Mouse (Mus musculus): Measurements from ENCODE around the gene Pipox.

Pipox gene

DNA sequence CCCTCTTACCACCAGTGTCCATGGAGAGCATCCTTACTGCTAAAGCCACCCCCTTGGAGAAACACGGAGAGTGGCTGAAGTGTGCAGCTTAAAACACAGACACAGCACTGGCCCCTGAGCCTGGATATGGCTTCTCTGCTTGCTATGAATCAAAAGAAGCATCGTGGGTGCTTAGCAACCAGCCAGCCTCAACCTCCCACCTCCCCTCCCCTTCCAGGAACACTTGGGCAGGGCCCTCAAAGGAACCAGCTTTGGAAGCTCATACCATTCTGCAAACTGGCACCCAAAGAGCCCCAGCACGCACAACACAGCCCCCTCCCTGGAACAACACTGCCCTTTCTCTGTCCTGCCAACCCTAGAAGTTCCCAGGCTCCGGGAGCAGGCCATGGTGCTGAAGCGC lies 15.5 kb upstream of the Pipox start:
- no peak for DNase-seq (ENCODE audit: inconsistent age in 2 of 2, low spot score in 1 of 2)

DNA sequence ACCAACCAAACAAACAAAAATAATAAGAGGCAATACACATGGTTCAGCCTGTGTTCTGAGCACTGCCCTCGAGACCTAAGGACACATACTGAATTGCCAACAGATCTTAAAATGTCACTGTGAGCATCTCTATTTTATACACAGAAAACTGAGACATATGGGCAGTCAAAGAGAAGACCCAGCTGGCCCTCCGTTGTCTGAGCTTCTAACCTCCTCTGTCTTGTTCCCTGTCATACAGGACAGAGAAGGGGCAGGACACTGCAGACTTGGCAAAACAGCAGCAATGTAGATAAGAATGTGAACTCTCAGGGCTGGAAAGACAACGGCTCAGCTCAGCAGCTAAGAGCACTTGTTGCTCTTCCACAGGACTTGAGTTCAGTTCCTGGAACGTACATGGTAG lies 14.6 kb upstream of the Pipox start:
- no peak for DNase-seq (ENCODE audit: inconsistent age in 2 of 2, low spot score in 1 of 2)

DNA sequence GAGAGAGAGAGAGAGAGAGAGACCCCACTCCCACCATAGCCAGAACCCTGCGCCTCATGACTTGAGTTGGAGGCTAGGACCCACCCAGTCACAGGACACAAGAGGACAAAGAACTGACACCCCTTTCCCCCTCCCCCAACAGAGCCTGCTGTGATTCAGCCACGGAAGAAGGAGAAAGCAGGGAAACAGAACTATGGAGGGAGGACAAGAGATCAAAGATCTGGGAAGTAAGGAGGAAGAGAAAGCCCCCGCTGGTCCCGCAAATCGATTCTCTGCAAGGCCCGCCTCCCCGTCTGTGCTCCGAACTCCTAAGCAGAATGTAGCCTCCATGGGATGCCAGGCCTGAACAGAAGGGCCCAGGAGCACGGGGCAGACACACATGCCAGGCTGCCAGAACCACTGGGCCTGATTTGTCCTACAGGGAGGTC lies 12.9 kb upstream of the Pipox start:
- DNase-seq (ENCODE audit: inconsistent age in 2 of 2, low spot score in 1 of 2): no peak

DNA sequence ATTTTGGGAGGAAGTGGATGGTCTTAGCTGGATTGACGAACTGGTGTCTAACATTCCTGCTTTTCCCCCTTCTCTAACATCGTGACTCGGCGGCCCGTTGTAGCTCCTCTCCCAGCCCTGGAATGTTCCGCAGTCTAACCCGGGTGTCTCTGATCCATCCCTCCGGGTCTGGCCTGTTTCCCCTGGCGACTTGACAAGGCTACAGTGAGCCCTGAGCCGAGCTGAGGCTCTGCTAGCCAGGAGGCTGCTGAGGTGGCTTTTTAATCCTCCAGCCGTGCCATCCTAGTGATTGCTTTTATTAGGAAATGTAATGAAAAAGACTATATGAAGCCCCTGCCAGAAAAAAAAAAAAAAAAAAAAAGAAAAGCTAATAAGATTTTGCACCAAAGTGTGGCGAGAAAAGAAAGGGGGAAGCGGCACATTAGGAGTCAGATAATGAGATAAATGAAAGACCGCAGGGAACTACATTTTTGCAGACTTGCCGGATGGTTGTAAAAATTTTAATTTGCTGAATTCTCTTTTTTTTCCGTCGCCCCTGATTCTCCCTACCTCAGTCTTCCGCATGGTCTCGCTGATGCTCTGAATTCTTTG lies 12.3 kb upstream of the Pipox start:
- no peak for DNase-seq (ENCODE audit: inconsistent age in 2 of 2, low spot score in 1 of 2)

DNA sequence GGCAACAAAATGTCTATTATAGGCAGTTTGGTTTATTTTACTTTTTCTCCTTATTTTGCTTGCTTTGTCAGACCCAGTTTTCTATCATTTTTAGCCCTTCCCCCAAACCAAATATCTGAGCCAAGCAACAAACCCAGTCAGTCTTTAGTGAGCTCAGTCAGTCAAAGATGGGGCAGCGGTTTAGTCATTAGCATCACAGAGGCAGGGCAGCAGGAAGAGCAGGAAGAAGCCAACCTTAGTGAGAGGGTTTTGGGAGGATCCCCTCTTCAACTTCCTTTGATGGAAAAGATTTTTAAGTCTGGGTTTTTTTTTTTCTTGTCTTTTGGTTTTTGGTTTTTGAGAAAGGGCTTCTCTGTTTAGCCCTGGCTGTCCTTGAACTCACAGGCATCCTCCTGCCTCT lies 10.8 kb upstream of the Pipox start:
- DNase-seq (ENCODE audit: inconsistent age in 2 of 2, low spot score in 1 of 2): no peak

DNA sequence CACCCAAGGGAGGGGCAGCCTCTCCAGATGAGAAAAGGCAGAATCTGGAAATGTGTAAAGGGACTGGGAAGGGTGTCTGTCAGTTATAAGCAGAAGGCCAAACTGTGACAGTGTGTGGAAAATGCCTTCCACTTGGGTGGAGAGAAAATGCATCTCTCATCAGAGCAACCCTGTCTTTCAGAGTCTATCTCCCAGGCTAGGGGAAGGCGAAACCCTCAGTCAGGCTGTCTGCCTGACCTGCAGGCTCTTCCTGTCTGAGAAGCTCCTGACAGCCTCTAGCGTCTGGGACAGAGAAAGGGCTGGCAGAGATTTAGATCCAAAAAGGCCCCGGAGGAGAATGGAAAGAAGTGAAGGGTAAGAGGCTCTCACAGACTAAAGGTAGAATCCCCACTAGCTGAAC lies 9.9 kb upstream of the Pipox start:
- DNase-seq (ENCODE audit: inconsistent age in 2 of 2, low spot score in 1 of 2): no peak

DNA sequence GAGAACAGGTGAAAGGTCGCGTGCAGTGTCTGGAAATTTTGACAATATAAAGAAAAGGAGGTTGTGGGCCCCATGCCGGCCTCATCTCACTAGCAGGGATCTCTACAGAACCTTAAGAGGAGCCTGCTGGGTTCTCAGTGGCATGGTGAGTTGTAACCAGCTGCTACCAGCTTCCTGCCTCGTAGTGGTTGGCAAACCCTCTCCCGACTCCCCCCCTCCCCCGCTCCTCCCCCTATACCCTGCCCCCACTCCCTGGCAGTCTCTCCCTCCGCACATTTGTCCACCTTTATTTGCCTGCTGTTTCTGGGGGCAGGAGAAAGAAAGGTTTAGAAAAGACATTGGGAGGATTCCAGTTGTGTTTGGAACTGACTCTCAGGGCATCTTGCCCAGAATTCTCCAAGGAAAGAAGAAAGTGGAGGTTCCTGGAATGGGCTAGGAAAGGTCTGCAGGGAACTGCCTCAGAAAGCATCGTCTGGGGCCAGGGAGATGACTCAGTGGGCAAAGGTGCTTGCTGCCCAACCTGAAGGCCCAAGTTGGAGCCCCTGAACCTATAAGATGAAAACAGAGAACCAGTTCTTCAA lies 8.0 kb upstream of the Pipox start:
- no peak for DNase-seq (ENCODE audit: inconsistent age in 2 of 2, low spot score in 1 of 2)

DNA sequence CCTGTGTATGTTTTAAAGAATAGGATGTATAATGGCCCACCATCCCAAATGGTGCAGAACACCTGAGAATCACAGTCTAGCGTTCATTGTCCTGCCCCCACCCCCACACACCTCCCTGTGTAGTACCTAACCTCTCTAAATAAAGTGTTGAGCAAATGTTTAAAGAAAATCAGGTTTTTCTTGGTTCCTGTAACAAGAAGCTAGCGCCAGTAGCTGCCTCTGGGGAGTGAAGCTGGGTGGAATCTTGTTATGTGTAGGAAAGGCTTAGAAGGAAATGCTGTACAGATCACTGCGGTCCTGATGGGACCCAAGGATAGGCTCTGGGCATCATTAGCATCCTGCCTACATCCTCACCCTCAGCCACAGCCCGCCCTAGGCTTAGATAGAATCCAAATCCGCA lies 7.5 kb upstream of the Pipox start:
- DNase-seq (ENCODE audit: inconsistent age in 2 of 2, low spot score in 1 of 2): no peak

DNA sequence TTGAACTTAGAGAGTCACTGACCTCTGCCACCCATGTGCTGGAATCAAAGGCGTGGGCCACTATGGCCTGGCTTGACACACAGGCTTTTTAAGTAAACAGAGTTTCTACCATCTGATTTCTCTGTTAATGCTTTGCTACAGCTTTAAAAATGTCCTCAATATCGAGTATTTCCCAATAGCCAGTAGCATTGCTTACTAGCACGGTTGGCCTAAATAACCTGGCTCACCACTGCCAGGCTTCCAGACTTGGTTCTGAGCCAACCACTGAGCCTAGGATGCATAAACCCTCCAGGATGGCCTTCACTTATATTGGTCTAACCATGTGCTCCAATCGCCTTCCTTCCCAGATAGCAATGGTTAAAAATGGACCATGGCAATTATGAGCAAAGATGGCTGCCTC lies 6.8 kb upstream of the Pipox start:
- DNase-seq (ENCODE audit: inconsistent age in 2 of 2, low spot score in 1 of 2): peak in 1 of 2 experiments; percentile 70

DNA sequence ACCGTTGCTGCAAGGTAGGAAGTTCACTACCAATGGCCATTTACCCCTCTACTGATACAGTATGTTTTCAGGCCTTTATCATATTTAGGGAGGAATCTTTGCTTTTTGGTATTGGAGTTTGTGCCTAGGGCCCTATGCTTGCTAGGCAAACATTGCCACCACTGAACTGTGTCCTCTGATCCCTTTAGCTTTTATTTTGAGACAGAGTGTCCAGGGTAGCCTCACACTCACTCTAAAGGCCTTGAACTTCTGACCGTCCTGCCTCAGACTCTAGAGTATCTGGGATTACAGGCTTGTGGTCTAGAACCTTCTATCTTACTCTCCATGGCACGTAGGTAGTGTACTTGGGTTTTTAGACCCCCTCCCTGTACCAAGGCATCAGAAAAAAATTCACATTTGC lies 6.3 kb upstream of the Pipox start:
- no peak for DNase-seq (ENCODE audit: inconsistent age in 2 of 2, low spot score in 1 of 2)

DNA sequence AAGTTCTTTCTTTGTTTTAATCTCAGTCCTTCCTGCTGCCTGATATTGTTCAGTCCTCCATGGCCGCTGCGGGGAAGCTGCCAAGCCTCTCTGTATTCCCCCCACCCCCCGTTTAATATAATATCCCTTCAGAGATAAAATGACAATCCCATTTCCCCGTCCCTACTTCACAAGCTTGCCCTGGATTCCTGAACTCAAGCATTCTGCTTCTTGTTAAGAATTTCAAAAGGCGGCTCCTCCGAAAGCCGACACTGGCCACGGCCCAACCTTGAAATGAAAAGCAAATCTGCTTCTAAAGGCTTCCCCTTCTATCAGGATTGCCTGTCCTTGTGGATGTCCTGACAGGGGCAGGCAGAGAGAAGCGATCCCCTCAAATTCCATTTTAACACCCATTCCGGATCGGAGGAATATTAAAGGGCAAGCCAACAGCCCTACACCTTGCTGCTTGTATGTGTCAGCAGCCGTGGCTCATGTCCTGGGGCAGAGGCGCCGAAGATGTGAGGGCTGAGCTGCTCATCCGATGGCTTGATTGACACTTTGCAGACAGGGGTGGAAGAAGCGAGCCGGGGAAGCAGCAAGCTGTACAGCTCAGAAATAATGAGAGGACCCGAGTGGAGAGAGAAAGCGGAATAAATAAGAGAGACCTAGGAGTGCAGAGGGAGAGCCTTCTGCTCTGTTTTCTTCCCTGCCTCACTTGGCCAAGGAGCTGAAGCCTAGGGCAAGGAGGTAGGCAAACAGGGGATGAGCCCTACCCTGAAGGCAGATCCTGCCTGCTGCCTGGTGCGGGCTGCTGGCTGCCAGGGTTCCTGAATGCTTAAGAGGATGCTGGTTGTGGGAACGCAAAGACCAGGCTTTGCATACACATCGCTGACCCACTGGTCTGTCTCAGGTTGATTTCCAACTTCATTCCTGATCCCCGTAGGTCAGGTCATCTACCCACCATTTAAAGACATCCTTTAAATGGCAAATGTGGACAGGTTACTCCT lies 3.2 kb upstream of the Pipox start:
- peak in 1 of 2 experiments; percentile 76 for DNase-seq (ENCODE audit: inconsistent age in 2 of 2, low spot score in 1 of 2)

DNA sequence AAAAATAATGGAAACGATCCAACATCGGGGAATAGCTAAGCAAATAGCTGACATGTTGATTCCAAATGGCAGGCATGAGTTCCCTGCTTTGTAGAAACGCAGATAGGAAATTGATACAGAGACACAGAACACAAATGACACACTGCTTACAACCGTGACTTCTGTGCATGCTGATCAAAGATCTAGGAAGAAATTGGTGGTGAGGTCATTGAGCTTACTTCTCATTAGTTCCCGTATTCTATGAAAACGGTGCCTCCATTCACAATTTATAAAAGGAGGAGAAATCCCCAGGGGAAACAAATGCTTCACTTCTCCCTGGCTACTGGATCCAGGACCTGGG lies 2.6 kb upstream of the Pipox start:
- DNase-seq (ENCODE audit: inconsistent age in 2 of 2, low spot score in 1 of 2): no peak

DNA sequence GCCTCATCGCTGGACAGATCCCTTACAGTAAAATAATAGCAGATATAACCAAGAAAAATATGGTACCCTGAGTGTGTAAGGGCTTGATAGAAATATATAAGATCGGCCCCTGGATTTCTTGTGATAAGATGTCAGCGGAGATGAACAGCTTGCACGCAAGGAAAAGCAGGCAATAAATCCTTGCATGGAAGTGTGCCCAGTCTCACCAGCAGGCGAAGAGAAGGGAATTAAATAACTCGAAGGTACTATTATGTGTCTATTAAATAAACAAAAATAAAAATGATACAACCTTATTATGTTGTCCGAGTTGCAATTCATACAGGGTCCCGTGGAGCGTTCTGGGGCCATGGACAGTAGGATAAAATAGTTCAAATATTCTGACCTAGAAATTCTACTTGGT lies 2.1 kb upstream of the Pipox start:
- no peak for DNase-seq (ENCODE audit: inconsistent age in 2 of 2, low spot score in 1 of 2)

DNA sequence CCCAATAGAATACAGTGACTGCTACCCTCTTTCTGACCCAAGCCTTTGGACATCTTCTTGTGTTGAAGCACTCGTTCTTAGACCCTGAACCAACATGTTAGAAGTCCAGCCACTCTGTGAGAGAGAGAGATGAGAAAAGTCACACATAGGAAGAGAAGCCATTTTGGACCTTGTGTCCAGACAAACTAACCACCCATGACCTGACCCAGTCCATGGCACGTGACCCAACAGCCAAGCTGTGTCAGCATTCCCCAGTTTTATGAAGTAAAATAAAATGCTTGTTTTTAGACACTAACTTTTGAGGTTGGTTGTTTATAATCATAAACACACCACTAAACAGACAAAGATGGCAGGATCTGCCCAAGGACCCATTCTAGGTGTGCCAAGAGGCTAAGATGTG lies 1.1 kb upstream of the Pipox start:
- DNase-seq (ENCODE audit: inconsistent age in 2 of 2, low spot score in 1 of 2): no peak

DNA sequence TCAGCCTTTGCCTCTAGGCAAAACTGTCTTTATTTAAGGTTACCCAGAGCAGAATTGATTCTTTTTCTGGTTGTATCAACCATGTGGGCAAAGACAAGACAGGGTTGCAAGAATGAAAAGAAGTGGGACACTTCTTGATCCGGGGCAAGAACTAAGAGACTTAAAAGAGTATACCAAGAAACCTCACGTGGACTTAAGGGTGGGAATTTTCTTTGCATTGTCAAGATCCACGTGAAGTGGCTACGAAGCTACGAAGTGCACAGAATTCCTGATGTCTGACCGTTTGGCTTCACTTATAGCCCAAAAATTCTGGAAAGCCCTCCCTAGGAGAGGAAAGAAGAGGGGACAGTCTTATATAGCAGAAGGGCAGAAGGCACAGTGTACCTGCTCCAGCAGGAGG lies 613 bp downstream of the Pipox start:
- DNase-seq (ENCODE audit: inconsistent age in 2 of 2, low spot score in 1 of 2): no peak

DNA sequence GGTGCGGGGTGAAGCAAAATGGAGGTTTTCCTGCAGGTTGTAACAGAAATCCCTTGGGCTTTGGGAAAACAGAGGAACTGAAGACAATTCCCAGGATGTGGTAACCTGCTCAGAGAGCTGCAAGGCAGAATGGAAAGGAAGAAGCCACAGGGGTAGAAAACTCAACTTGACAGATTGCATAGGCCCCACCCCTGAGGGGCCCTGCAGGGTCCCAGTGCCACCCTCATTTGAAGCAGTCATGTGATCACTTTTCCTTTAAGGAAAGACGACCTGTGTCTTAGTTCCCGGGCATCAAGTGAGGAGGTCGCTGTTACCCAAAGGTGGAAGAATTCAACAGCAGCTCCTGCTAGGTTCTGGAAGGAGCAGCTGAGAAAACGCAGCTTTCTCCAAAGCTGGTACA lies 1.0 kb downstream of the Pipox start:
- DNase-seq (ENCODE audit: inconsistent age in 2 of 2, low spot score in 1 of 2): no peak

DNA sequence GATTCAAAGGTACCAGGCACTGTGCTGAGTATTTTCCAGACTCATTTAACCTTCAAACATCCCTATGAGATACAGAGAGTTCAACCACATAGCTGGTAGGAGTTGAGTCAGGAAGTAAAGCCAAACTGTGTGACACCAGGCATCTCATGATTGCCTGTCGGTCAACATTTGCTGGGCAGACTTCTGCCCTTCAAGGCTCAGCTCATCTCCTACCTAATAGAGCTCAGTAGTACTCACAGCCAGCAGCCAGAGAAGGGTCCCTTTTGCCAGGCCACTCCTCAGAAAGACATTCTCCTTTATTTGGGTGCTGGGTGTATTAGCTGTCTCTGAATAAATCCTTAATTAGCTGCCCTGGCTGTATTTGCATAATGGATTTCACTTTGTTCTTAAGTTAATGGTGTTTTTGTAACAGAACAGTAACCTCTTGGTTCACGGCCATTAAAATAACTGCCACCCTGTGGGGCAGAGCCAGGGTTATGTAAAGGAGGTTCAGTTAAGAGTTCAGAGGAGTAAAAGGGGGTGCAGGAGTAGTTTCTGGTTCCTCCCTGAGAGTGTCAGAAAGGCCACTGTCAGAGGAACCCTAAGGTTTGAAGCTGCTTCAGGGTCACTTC lies 3.1 kb downstream of the Pipox start:
- no peak for DNase-seq (ENCODE audit: inconsistent age in 2 of 2, low spot score in 1 of 2)

DNA sequence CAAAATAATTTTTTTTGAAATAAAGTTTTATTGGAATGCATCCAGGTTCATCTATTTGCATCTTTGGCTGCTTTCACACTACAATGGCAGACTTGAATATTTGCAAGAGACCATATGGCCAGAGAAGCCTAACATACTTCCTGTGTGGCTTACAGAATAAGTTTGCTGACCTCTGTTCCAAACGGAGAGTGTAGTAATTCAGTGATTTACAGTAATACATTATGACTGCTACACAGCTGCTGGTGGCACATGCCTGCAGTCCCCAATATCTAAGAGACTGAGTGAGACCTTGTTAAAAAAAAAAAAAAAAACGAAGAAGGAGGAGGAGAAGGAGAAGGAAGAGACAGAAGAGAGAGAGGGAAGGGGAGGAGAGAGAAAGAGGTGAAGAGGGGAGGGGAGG lies 4.4 kb downstream of the Pipox start:
- no peak for DNase-seq (ENCODE audit: inconsistent age in 2 of 2, low spot score in 1 of 2)

DNA sequence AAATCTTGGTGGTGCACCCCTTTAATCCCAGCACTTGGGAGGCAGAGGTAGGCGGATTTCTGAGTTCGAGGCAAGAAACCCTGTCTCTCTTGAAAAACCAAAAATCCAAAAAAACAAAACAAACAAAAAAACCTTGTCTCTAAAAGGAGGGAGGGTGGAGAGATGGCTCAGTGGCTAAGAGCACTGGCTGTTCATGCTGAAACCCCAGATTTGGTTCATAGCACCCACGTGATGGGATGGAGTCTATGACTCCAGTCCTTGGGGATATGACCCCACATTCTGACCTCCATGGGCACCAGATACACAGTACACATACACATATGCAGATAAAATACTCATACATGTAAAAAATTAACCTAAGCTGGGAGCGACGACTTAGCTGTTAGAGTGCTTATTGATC lies 5.0 kb downstream of the Pipox start:
- DNase-seq (ENCODE audit: inconsistent age in 2 of 2, low spot score in 1 of 2): no peak

DNA sequence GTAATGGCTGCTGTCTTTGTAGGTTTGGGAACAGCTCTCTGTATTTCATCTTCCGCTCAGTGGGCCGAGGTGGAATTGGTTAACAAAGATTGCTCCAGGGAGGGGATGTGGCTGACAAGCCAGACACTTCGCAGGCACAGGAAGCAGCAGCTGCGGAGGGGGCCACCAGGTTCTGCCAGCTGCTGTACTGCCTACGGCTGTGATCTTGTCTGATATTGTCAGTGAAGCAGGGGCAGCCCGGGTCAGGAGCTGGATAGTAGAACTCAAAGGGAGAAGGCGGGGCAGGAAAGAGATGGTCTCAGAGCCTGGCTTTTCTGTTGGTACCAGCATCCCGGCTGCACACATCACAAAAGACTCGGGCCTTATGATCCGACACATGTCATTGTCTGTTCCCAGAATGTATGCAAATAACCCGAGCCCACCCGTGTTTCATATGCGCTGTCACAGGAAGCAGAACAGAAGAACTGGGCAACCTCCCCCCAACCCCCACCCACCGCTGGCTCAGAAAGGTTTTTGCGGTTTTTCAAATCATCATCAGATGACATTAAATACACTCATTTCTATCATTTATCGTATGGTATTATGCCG lies 6.4 kb downstream of the Pipox start:
- peak; percentile 33 to 53 for DNase-seq (ENCODE audit: inconsistent age in 2 of 2, low spot score in 1 of 2)

DNA sequence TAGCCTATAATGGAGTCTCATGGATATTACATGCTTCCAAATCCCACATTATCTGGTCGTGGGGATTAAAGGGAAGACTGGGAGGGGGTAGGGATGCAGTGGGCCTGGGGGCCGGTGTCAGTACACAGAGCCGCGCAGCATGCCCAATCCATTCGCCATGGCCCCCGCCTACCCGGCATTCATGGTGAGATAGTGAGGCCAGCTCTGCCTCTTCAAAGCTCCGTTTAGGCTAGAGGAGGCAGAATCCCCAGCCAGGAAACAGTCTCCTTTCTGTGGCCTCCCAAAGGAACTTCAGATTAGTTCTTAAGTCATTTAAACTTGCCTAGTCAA lies 8.7 kb downstream of the Pipox start:
- no peak for DNase-seq (ENCODE audit: inconsistent age in 2 of 2, low spot score in 1 of 2)
